Mouse (Mus musculus) lung, postnatal 0 days (tissue): ENCODE data around the gene Arhgef15. TPM values are rescaled to one million over a fixed set of nuclear protein-coding genes. Genes with fewer than 3 reads are reported as not detected.

Experiments
- ATAC-seq: fragments of 200-750 bp; cut with Nextera tagmentation; 2 replicates; pipeline ENCODE4 v1.8.0; 2017; ENCODE audit warnings: moderate library complexity
- DNase-seq: peaks from one replicate; pipeline ENCODE4 v3.0.0-alpha.2; 2016; ENCODE audit warnings: low spot score
- H3K27ac ChIP-seq: fragments of 300-500 bp; sonication (generic); 2 replicates; pipeline ENCODE4 v1.5.1; 2014; ENCODE audit warnings: antibody characterized with exemption, mild to moderate bottlenecking, low read length, mixed read lengths
- H3K27me3 ChIP-seq: fragments of 300-500 bp; sonication (generic); replicated peaks from 2 replicates; pipeline ENCODE4 v1.6.1; 2014; ENCODE audit warnings: low read length, mixed read lengths; ENCODE audit not compliant: insufficient read depth
- H3K36me3 ChIP-seq: fragments of 300-500 bp; sonication (generic); 2 replicates; pipeline ENCODE4 v1.6.1; 2014; ENCODE audit warnings: low read length, mixed read lengths; ENCODE audit not compliant: insufficient read depth
- H3K4me1 ChIP-seq: fragments of 300-500 bp; sonication (generic); 2 replicates; pipeline ENCODE4 v1.6.1; 2014; ENCODE audit warnings: antibody characterized with exemption, low read depth, low read length, mixed read lengths; ENCODE audit not compliant: insufficient read depth
- H3K4me2 ChIP-seq: fragments of 300-500 bp; sonication (generic); replicated peaks from 2 replicates; pipeline ENCODE4 v1.6.1; 2014; ENCODE audit warnings: low read depth, mild to moderate bottlenecking, low read length, moderate library complexity, mixed read lengths
- H3K4me3 ChIP-seq: fragments of 300-500 bp; sonication (generic); 2 replicates; pipeline ENCODE4 v1.5.1; 2014; ENCODE audit warnings: low read depth, low read length
- H3K9ac ChIP-seq: fragments of 300-500 bp; sonication (generic); replicated peaks from 2 replicates; pipeline ENCODE4 v1.6.1; 2014; ENCODE audit warnings: low read depth, mild to moderate bottlenecking
- H3K9me3 ChIP-seq: fragments of 300-500 bp; sonication (generic); 2 replicates; pipeline ENCODE4 v1.6.1; 2016; ENCODE audit warnings: low read length, mixed read lengths
- CTCF ChIP-seq: IDR thresholded peaks from 2 replicates; pipeline ENCODE4 v1.5.1; 2016; ENCODE audit warnings: antibody characterized with exemption, mild to moderate bottlenecking
- EP300 ChIP-seq: IDR thresholded peaks from 2 replicates; pipeline ENCODE4 v1.6.1; 2016; ENCODE audit warnings: antibody characterized with exemption, mild to moderate bottlenecking, control low read depth
- WGBS: fragments of 180-500 bp; shearing (Covaris S2); extraction: QIAGEN DNeasy Blood & Tissue Kit; methylation state at CpG from one replicate; pipeline ENCODE4 v1.1.7; 2014; 5-methylcytosine and 5-hydroxymethylcytosine counted together
- polyA plus RNA-seq: library from polyadenylated mRNA; unstranded; fragments of >200 nt; fragmentation: Nextera tagmentation; extraction: Ambion mirVana; gene quantifications from 2 replicates; pipeline ENCODE4 v1.2.1, GENCODE M21; 2015

Arhgef15 gene
- polyA plus RNA-seq, 1 experiment from 2014 or later = 24.2 TPM

DNA sequence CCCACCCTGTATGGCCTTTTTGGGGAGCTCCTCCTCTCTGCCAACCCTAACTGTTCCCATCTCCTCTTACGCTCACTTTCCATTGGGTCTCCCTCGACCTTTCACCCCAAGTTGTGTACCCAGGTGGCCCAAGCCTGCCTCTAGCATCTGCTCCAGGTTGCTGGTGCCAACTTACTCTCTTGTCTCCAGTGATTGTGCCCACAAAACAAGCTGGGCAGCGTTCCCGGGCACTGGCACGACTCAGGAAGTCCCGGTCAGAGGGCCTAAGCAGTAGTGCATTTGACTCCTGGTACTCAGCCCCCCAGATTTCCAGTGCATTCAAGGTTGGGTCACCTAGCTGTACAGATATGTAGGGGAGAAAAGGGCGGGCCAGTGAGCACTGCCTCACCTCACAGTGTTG is 35.8 kb upstream of the Arhgef15 start:
- no peak overlapping the region for H3K4me2 ChIP-seq
- 82% methylated on average over 7 of the region's 7 CpGs for WGBS
- H3K9me3 ChIP-seq = no peaks in the 10 kb centered on the region
- no peak overlapping the region for H3K9ac ChIP-seq
- no peaks in the 10 kb centered on the region for H3K4me1 ChIP-seq
- ATAC-seq (no peak), DNase-seq (no peak)
- no peaks in the 10 kb centered on the region for H3K27me3 ChIP-seq
- no peak overlapping the region for H3K27ac ChIP-seq
- H3K4me3 ChIP-seq = no peak overlapping the region
- TF ChIP-seq EP300 = no peak
- TF ChIP-seq CTCF = no peak
- peaks cover 22% of the 10 kb centered on the region; the same call in 1 of the 2 replicates for H3K36me3 ChIP-seq

DNA sequence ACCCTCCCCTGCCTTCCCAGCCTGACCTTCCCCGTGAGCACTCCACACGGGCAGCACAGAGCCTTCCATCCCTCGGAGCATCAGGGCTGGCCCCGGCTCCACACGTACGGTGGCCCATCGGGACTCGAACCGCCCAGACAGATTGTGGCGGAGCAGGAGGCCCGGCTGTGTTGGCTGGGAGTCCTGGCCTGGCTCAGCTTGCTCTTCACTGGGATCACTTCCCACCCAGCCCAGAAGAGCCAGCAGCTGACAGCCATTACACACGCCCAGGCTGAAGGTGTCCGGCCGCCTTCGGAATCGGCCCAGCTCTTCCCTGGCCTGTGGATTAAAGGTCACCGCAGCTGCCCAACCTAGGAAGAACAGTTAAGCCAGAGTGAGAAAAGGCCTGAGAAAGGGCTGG is 31.1 kb upstream of the Arhgef15 start:
- no peak overlapping the region for H3K9ac ChIP-seq
- no peak overlapping the region for H3K4me3 ChIP-seq
- 81% methylated on average over 17 of the region's 17 CpGs for WGBS
- peaks cover 14% of the 10 kb centered on the region; the same call in 1 of the 2 replicates for H3K36me3 ChIP-seq
- peak; percentile 25; the same call in 1 of the 2 replicates for ATAC-seq
- no peaks in the 10 kb centered on the region for H3K4me1 ChIP-seq
- no peak overlapping the region for H3K27ac ChIP-seq
- H3K9me3 ChIP-seq = no peaks in the 10 kb centered on the region
- TF ChIP-seq EP300 (no peak), CTCF (no peak)
- no peak overlapping the region for H3K4me2 ChIP-seq
- no peaks in the 10 kb centered on the region for H3K27me3 ChIP-seq
- DNase-seq = no peak

DNA sequence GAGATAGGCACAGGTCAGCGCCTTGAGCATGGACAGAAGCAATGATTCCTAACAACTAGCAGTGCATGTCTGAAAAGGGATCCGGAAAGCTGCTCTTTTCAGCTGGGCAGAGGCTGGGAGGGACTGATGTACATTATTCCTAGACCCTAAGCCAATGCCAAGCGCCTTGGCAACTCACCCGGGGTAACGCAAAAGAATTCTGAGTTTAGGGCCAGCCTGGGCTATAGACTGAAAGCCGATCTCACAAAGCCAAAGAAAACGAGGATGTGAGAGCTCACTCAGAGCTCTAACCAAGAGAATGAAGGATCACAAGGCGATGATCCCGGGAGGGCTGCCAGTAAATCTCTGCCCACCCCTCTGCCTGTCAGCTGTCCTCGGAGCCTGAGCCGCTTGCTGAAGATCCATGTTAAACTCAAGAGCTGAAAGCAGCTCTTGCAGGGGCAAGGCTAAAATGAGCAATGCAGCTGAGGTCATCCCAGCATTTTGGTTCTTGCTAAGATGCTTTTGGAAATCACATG is 30.1 kb upstream of the Arhgef15 start:
- H3K36me3 ChIP-seq = peaks cover 14% of the 10 kb centered on the region; the same call in 1 of the 2 replicates
- H3K9me3 ChIP-seq = no peaks in the 10 kb centered on the region
- DNase-seq (no peak), ATAC-seq (no peak)
- no peaks in the 10 kb centered on the region for H3K4me1 ChIP-seq
- 87% methylated on average over 11 of the region's 11 CpGs for WGBS
- H3K4me2 ChIP-seq = no peak overlapping the region
- no peak overlapping the region for H3K9ac ChIP-seq
- H3K27me3 ChIP-seq = no peaks in the 10 kb centered on the region
- H3K27ac ChIP-seq = no peak overlapping the region
- TF ChIP-seq CTCF = no peak
- no peak for TF ChIP-seq EP300
- no peak overlapping the region for H3K4me3 ChIP-seq

DNA sequence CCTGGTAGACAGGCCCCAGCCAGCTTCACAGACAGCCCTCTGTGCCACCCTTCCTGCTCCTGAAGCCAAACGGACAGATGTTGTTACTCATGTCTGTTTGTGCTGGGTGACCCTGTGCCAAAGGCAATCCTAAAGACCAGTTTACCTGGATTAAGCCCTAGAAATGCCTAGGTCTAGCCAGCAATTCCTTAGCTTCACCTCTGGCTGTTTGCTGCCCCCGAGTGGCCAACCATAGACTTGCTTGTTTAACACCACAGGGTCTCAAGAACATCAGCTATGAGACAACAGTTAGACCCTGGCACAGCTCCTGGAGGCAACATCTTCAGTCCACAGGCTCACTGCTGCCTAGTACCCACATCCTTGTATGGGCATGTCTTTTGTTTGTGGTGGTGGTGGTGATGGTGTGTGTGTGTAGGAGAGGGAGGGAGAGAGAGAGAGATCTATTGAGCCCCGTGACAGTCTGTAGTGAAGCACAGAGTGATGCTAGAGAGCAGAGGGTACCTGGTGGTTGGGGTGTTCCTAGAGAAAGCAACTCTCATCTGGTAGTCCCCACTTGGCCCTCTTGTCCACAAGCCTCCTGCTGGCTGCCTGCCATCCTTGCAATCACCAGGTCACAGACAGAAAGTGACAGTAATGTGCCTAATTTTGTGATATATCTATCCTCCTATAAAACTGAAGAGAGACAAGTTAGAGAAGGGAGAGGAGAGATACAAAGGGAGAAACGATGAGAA is 25.5 kb upstream of the Arhgef15 start:
- Histone ChIP-seq H3K4me2 (no peak overlapping the region), H3K9ac (no peak overlapping the region), H3K4me1 (no peaks in the 10 kb centered on the region), H3K27me3 (no peaks in the 10 kb centered on the region), H3K9me3 (no peaks in the 10 kb centered on the region), H3K36me3 (0 out of 2 replicates have a peak, but pooled peaks cover 3% of the 10 kb centered on the region), H3K27ac (no peak overlapping the region), H3K4me3 (no peak overlapping the region)
- ATAC-seq (peak; percentile 67), DNase-seq (peak; percentile 83)
- TF ChIP-seq EP300 (no peak), CTCF (peak; percentile 91)
- WGBS = 20% methylated on average over 4 of the region's 4 CpGs

- no peak overlapping the region for H3K27ac ChIP-seq
- no peak for TF ChIP-seq CTCF
- no peak for TF ChIP-seq EP300
- ATAC-seq (no peak), DNase-seq (peak; percentile 41)
- no peak overlapping the region for H3K4me2 ChIP-seq
- no peak overlapping the region for H3K9ac ChIP-seq
- WGBS = 49% methylated on average over 3 of the region's 3 CpGs
- no peaks in the 10 kb centered on the region for H3K36me3 ChIP-seq
- no peaks in the 10 kb centered on the region for H3K4me1 ChIP-seq
- H3K9me3 ChIP-seq = no peaks in the 10 kb centered on the region
- H3K27me3 ChIP-seq = no peaks in the 10 kb centered on the region
- H3K4me3 ChIP-seq = no peak overlapping the region
Measured at GRCm38 (mm10) chr11:68980919-68981318, 23.6 kb upstream of the Arhgef15 start.

DNA sequence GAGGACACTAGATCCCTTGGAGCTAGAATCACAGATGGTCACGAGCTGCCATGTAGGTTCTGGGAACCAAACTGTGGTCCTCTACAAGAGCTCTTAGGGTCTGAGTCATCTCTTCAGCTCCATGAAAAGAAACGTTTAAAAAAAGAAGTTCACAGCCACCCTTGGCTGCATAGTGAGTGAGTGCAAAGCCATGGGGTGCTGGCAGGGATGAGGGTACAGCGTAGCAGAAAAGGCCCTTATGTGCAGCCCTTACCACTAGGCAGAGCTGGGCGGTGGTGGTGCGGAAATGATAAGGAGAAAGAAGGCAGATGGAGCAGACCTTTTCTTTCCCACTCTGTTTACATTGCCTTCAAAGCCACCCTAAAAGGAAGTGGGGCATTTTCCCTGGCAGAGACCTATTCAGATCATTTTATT is 22.0 kb upstream of the Arhgef15 start:
- TF ChIP-seq EP300 (no peak), CTCF (no peak)
- H3K4me3 ChIP-seq = no peak overlapping the region

More for the DNA sequence above, 22.0 kb upstream of the Arhgef15 start:
- Histone ChIP-seq H3K36me3 (no peaks in the 10 kb centered on the region), H3K27me3 (no peaks in the 10 kb centered on the region), H3K4me1 (no peaks in the 10 kb centered on the region), H3K9ac (no peak overlapping the region), H3K27ac (no peak overlapping the region), H3K4me2 (no peak overlapping the region), H3K9me3 (no peaks in the 10 kb centered on the region)
- ATAC-seq (no peak), DNase-seq (no peak)
- WGBS = 33% methylated on average over 5 of the region's 5 CpGs
